Mouse (Mus musculus) MEL (cell line): ENCODE measurements at regions not wholly inside any gene's neighbourhood (a gene's known extent, or its start where the extent isn't known, plus 50 kb on each side); places are given as distances from the start of the nearest gene placed in this dataset.
"Not testable (repeated sequence)": the region's sequence is repeated elsewhere in the genome, so short reads cannot be mapped to it uniquely, and the experiment has no call there.

Experiments used
- DNase-seq: peaks from one replicate; pipeline ENCODE4 v3.0.0; 2011; ENCODE audit warnings: low read depth, low spot score
- H3K27ac ChIP-seq: 2 replicates; pipeline ENCODE4 v1.5.1; 2012; ENCODE audit warnings: low read depth, mild to moderate bottlenecking, control low read depth, low read length, moderate library complexity; ENCODE audit not compliant: control insufficient read depth
- H3K27me3 ChIP-seq, 2 experiments: fragments of 150-350 bp in 1 of 2; sonication (generic) in 1 of 2; 2 replicates each; pipeline ENCODE4 v1.6.1; 2012; ENCODE audit warnings: low read length in 2 of 2, mild to moderate bottlenecking in 2 of 2, improper control_type of control experiment in 1 of 2, moderate library complexity in 1 of 2; ENCODE audit not compliant: insufficient read depth in 2 of 2, control insufficient read depth in 1 of 2
- H3K36me3 ChIP-seq, 2 experiments: 2 replicates each; pipeline ENCODE4 v1.6.1; 2012 to 2014; ENCODE audit warnings: low read length in 2 of 2, improper control_type of control experiment in 1 of 2, inconsistent platforms in 1 of 2, mild to moderate bottlenecking in 1 of 2; ENCODE audit not compliant: insufficient read depth in 2 of 2, control insufficient read depth in 1 of 2
- H3K4me1 ChIP-seq, 2 experiments: fragments of 150-350 bp in 1 of 2; sonication (generic) in 1 of 2; 2 replicates each; pipeline ENCODE4 v1.6.1; 2012; ENCODE audit warnings: low read length in 2 of 2, improper control_type of control experiment in 1 of 2, mild to moderate bottlenecking in 1 of 2; ENCODE audit not compliant: insufficient read depth in 2 of 2, control insufficient read depth in 1 of 2
- H3K4me3 ChIP-seq, 2 experiments: fragments of 150-350 bp in 1 of 2; sonication (generic) in 1 of 2; 2 replicates each; pipeline ENCODE4 v1.5.1; 2012; ENCODE audit warnings: low read depth in 2 of 2, low read length in 2 of 2, mild to moderate bottlenecking in 2 of 2, moderate library complexity in 2 of 2, control low read depth in 1 of 2, improper control_type of control experiment in 1 of 2; ENCODE audit not compliant: control insufficient read depth in 1 of 2, insufficient read depth in 1 of 2
- H3K79me2 ChIP-seq: 2 replicates; pipeline ENCODE4 v1.6.1; 2012; ENCODE audit warnings: mild to moderate bottlenecking, low read length, moderate library complexity; ENCODE audit not compliant: control insufficient read depth, poor library complexity, insufficient read depth
- H3K9ac ChIP-seq: 2 replicates; pipeline ENCODE4 v1.6.1; 2012; ENCODE audit warnings: low read depth, mild to moderate bottlenecking, control low read depth, low read length, moderate library complexity; ENCODE audit not compliant: control insufficient read depth, poor library complexity, severe bottlenecking
- H3K9me3 ChIP-seq: fragments of 150-350 bp; sonication (generic); replicated peaks from 2 replicates; pipeline ENCODE4 v1.6.1; 2012; ENCODE audit warnings: mild to moderate bottlenecking, low read length, improper control_type of control experiment, moderate library complexity; ENCODE audit not compliant: insufficient read depth
- BHLHE40 ChIP-seq: IDR thresholded peaks from 2 replicates; pipeline ENCODE4 v1.6.1; 2012; ENCODE audit warnings: low read depth, mild to moderate bottlenecking, inconsistent platforms, low read length, improper control_type of control experiment, borderline replicate concordance
- CHD1 ChIP-seq: IDR thresholded peaks from 2 replicates; pipeline ENCODE4 v1.6.1; 2012; ENCODE audit warnings: low read depth, mild to moderate bottlenecking, inconsistent platforms, low read length, improper control_type of control experiment
- CHD2 ChIP-seq: IDR thresholded peaks from 2 replicates; pipeline ENCODE4 v1.6.1; 2011; ENCODE audit warnings: low read length, improper control_type of control experiment
- CTCF ChIP-seq, 3 experiments: IDR thresholded peaks in 2 of 3; conservative IDR thresholded peaks in 1 of 3; 2 replicates each; pipeline ENCODE4 v1.5.1; 2011 to 2012; ENCODE audit warnings: low read length in 3 of 3, low read depth in 2 of 3, mild to moderate bottlenecking in 2 of 3, improper control_type of control experiment in 1 of 3, inconsistent platforms in 1 of 3, mixed read lengths in 1 of 3, moderate library complexity in 1 of 3; ENCODE audit not compliant: control insufficient read depth in 1 of 3, insufficient read depth in 1 of 3, poor library complexity in 1 of 3, severe bottlenecking in 1 of 3
- E2F4 ChIP-seq: IDR thresholded peaks from 2 replicates; pipeline ENCODE4 v1.6.1; 2011; ENCODE audit warnings: low read depth, low read length, improper control_type of control experiment, borderline replicate concordance
- EP300 ChIP-seq, 2 experiments: IDR thresholded peaks; 2 replicates each; pipeline ENCODE4 v1.6.1; 2011; ENCODE audit warnings: improper control_type of control experiment in 2 of 2, low read length in 2 of 2, low read depth in 1 of 2, mild to moderate bottlenecking in 1 of 2
- GATA1 ChIP-seq: IDR thresholded peaks from 2 replicates; pipeline ENCODE4 v1.6.1; 2011; ENCODE audit warnings: low read depth, low read length, improper control_type of control experiment
- HCFC1 ChIP-seq: IDR thresholded peaks from 2 replicates; pipeline ENCODE4 v1.6.1; 2012; ENCODE audit warnings: low read depth, mild to moderate bottlenecking, inconsistent platforms, low read length, improper control_type of control experiment, moderate library complexity
- JUND ChIP-seq: IDR thresholded peaks from 2 replicates; pipeline ENCODE4 v1.6.1; 2011; ENCODE audit warnings: low read depth, mild to moderate bottlenecking, improper control_type of control experiment, low read length
- KAT2A ChIP-seq: conservative IDR thresholded peaks from 2 replicates; pipeline ENCODE4 v1.6.1; 2012; ENCODE audit warnings: low read depth, low read length, improper control_type of control experiment, inconsistent platforms
- MAFK ChIP-seq: IDR thresholded peaks from 2 replicates; pipeline ENCODE4 v1.6.1; 2011; ENCODE audit warnings: low read depth, mild to moderate bottlenecking, low read length, improper control_type of control experiment, borderline replicate concordance
- MYB ChIP-seq: IDR thresholded peaks from 2 replicates; pipeline ENCODE4 v1.6.1; 2011; ENCODE audit warnings: mild to moderate bottlenecking, low read depth, low read length, improper control_type of control experiment
- MYC ChIP-seq: IDR thresholded peaks from 2 replicates; pipeline ENCODE4 v1.6.1; 2011; ENCODE audit warnings: low read depth, mild to moderate bottlenecking, low read length, improper control_type of control experiment, moderate library complexity
- NRF1 ChIP-seq: IDR thresholded peaks from 2 replicates; pipeline ENCODE4 v1.6.1; 2014; ENCODE audit warnings: low read depth, mild to moderate bottlenecking, inconsistent platforms, low read length, improper control_type of control experiment, moderate library complexity; ENCODE audit not compliant: poor library complexity, insufficient read depth, severe bottlenecking
- POLR2A ChIP-seq, 2 experiments: IDR thresholded peaks; 2 replicates each; pipeline ENCODE4 v1.6.1; 2011 to 2012; ENCODE audit warnings: low read length in 2 of 2, mild to moderate bottlenecking in 2 of 2, control low read depth in 1 of 2, improper control_type of control experiment in 1 of 2, low read depth in 1 of 2, moderate library complexity in 1 of 2; ENCODE audit not compliant: control insufficient read depth in 1 of 2, insufficient read depth in 1 of 2, poor library complexity in 1 of 2
- POLR2AphosphoS2 ChIP-seq: IDR thresholded peaks from 2 replicates; pipeline ENCODE4 v1.6.1; 2011; ENCODE audit warnings: low read length, improper control_type of control experiment
- POLR2AphosphoS5 ChIP-seq: IDR thresholded peaks from 2 replicates; pipeline ENCODE4 v1.6.1; 2012; ENCODE audit warnings: low read depth, borderline replicate concordance, mild to moderate bottlenecking, inconsistent platforms, low read length, moderate library complexity, mixed read lengths
- RAD21 ChIP-seq: IDR thresholded peaks from 2 replicates; pipeline ENCODE4 v1.6.1; 2011; ENCODE audit warnings: mild to moderate bottlenecking, low read depth, low read length, improper control_type of control experiment
- SIN3A ChIP-seq: IDR thresholded peaks from 2 replicates; pipeline ENCODE4 v1.6.1; 2012; ENCODE audit warnings: low read length, improper control_type of control experiment, inconsistent platforms
- SMC3 ChIP-seq: IDR thresholded peaks from 2 replicates; pipeline ENCODE4 v1.6.1; 2011; ENCODE audit warnings: low read depth, low read length, improper control_type of control experiment
- TAL1 ChIP-seq: IDR thresholded peaks from 2 replicates; pipeline ENCODE4 v1.6.1; 2012; ENCODE audit warnings: mild to moderate bottlenecking, inconsistent platforms, low read length, moderate library complexity, mixed read lengths
- TCF12 ChIP-seq: IDR thresholded peaks from 2 replicates; pipeline ENCODE4 v1.6.1; 2014; ENCODE audit warnings: low read depth, mild to moderate bottlenecking, inconsistent platforms, low read length, improper control_type of control experiment, moderate library complexity
- USF1 ChIP-seq: IDR thresholded peaks from 2 replicates; pipeline ENCODE4 v1.6.1; 2014; ENCODE audit warnings: low read depth, mild to moderate bottlenecking, inconsistent platforms, low read length, improper control_type of control experiment, moderate library complexity
- USF2 ChIP-seq, 2 experiments: IDR thresholded peaks; 2 replicates each; pipeline ENCODE4 v1.6.1; 2011 to 2012; ENCODE audit warnings: improper control_type of control experiment in 2 of 2, low read length in 2 of 2, borderline replicate concordance in 1 of 2, inconsistent platforms in 1 of 2, low read depth in 1 of 2, mild to moderate bottlenecking in 1 of 2; ENCODE audit not compliant: insufficient read depth in 1 of 2
- ZC3H11A ChIP-seq: IDR thresholded peaks from 2 replicates; pipeline ENCODE4 v1.6.1; 2012; ENCODE audit warnings: low read depth, mild to moderate bottlenecking, inconsistent platforms, low read length, improper control_type of control experiment
- ZKSCAN1 ChIP-seq: IDR thresholded peaks from 2 replicates; pipeline ENCODE4 v1.6.1; 2012; ENCODE audit warnings: low read depth, mild to moderate bottlenecking, inconsistent platforms, low read length, improper control_type of control experiment, moderate library complexity
- ZMIZ1 ChIP-seq: IDR thresholded peaks from 2 replicates; pipeline ENCODE4 v1.6.1; 2012; ENCODE audit warnings: low read depth, mild to moderate bottlenecking, inconsistent platforms, low read length, improper control_type of control experiment, moderate library complexity
- ZNF384 ChIP-seq: IDR thresholded peaks from 2 replicates; pipeline ENCODE4 v1.6.1; 2012; ENCODE audit warnings: low read depth, mild to moderate bottlenecking, inconsistent platforms, low read length, improper control_type of control experiment

GRCm38 (mm10) chr6:3911284-3911683 lies 77.4 kb downstream of the Tfpi2 start:
- H3K9ac ChIP-seq, result no peak overlapping the region
- no peak overlapping the region for H3K27ac ChIP-seq
- H3K36me3 ChIP-seq, result no peaks in the 10 kb centered on the region
- no peaks in the 10 kb centered on the region for H3K9me3 ChIP-seq
- TF ChIP-seq ZMIZ1, result no peak
- TF ChIP-seq BHLHE40, result no peak
- no peak for TF ChIP-seq RAD21
- no peak for TF ChIP-seq POLR2A (IDR thresholded peaks at IDR 0.05; ENCODE audit: control insufficient read depth in 1 of 2, insufficient read depth in 1 of 2, low read depth in 1 of 2, low read length in 2 of 2, poor library complexity in 1 of 2)
- TF ChIP-seq GATA1, result no peak
- no peak for TF ChIP-seq POLR2AphosphoS5
- TF ChIP-seq NRF1, result no peak
- TF ChIP-seq KAT2A, result no peak
- TF ChIP-seq ZC3H11A, result no peak
- TF ChIP-seq SIN3A, result no peak
- no peak for TF ChIP-seq EP300 (IDR thresholded peaks at IDR 0.05; ENCODE audit: low read depth in 1 of 2, low read length in 2 of 2)
- no peak for TF ChIP-seq TAL1
- no peak for TF ChIP-seq CHD2
- no peak for TF ChIP-seq ZKSCAN1
- TF ChIP-seq MYC, result no peak
- no peak for TF ChIP-seq TCF12
- no peak for TF ChIP-seq USF2 (IDR thresholded peaks at IDR 0.05; ENCODE audit: borderline replicate concordance in 1 of 2, insufficient read depth in 1 of 2, low read depth in 1 of 2, low read length in 2 of 2)
- no peaks in the 10 kb centered on the region; a peak in 1 of 4 replicates for H3K27me3 ChIP-seq
- no peaks in the 10 kb centered on the region for H3K4me1 ChIP-seq
- no peak for DNase-seq
- no peaks in the 10 kb centered on the region for H3K79me2 ChIP-seq
- H3K4me3 ChIP-seq, result no peak overlapping the region

GRCm38 (mm10) chr6:3904704-3905103 lies 84.0 kb downstream of the Tfpi2 start:
- H3K9ac ChIP-seq, result no peak overlapping the region
- H3K27me3 ChIP-seq, result no peaks in the 10 kb centered on the region
- TF ChIP-seq CTCF (IDR thresholded peaks at IDR 0.05 in 2 of 3, conservative IDR thresholded peaks at IDR 0.05 in 1 of 3; ENCODE audit: control insufficient read depth in 1 of 3, insufficient read depth in 1 of 3, low read depth in 2 of 3, low read length in 3 of 3, poor library complexity in 1 of 3, severe bottlenecking in 1 of 3) (no peak), MAFK (no peak), E2F4 (no peak), JUND (no peak), HCFC1 (no peak), TCF12 (no peak), CHD1 (no peak), SMC3 (no peak), USF1 (no peak), POLR2A (IDR thresholded peaks at IDR 0.05; ENCODE audit: control insufficient read depth in 1 of 2, insufficient read depth in 1 of 2, low read depth in 1 of 2, low read length in 2 of 2, poor library complexity in 1 of 2) (no peak), POLR2AphosphoS2 (no peak), USF2 (IDR thresholded peaks at IDR 0.05; ENCODE audit: borderline replicate concordance in 1 of 2, insufficient read depth in 1 of 2, low read depth in 1 of 2, low read length in 2 of 2) (no peak), MYB (no peak), ZNF384 (no peak), CHD2 (no peak)
- H3K4me3 ChIP-seq, result no peak overlapping the region
- H3K36me3 ChIP-seq, result no peaks in the 10 kb centered on the region
- H3K27ac ChIP-seq, result no peak overlapping the region
- no peaks in the 10 kb centered on the region for H3K9me3 ChIP-seq
- H3K79me2 ChIP-seq, result no peaks in the 10 kb centered on the region
- H3K4me1 ChIP-seq, result no peaks in the 10 kb centered on the region
- no peak for DNase-seq

- not testable (repeated sequence) for H3K27me3 ChIP-seq, H3K9me3 ChIP-seq, DNase-seq
These were observed 111.3 kb upstream of the Calcr start for GRCm38 (mm10) chr6:3875816-3876215.

More at GRCm38 (mm10) chr6:3875816-3876215, 111.3 kb upstream of the Calcr start:
- H3K36me3 ChIP-seq, H3K4me1 ChIP-seq, H3K4me3 ChIP-seq, H3K27ac ChIP-seq, H3K79me2 ChIP-seq, H3K9ac ChIP-seq: not testable (repeated sequence)
